Comparison of ENCODE assay signal across 7 mouse cellular contexts in the genomic region with DNA sequence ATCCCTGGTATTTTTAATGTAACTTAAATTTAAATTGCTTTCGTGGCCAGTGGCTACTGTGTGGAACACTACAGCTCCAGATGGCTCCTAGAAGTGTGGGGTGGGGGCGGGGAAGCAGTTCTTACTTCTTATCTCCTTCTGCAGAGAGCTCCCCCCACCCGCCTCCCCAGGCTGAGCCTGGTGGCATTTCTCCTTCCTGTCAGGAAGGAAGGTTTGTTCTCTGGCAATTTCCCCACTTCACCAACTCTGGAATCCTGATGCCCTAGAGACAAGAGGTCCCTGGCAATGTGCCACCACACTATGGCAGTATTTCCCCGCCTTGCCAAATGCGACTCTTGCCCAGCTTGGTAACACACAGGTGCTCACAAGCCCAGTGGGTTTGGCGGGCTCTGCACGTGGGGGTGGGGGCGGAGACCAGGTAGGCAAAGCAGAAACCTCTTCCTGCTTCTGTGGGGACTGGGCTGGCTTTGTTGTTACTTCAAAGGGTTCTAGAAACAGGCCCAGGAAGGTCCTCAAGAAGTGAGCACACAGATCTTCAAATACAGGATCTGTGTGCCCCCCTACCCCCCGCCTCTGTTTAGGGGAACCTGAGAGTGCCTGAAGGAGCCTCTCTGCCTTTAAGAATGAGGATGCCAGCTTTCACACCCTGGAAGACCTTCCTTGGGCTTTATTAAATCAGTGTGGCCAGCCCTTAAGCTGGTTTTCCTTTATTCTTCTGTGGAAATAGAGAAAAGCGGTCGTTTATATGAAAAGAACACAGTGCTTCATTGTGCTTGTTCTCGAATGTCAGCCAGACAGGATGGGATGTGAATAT. TPM values are rescaled to one million over a fixed set of nuclear protein-coding genes. Genes with fewer than 3 reads are reported as not detected.
DNase-seq lines count a peak whose midpoint lies in the region; ATAC-seq and TF ChIP-seq lines count a peak whose summit lies in the region.

No protein-coding gene starts in this region.

- TF ChIP-seq EP300 in ES-Bruce4 (IDR thresholded peaks at IDR 0.05; ENCODE audit: insufficient read depth, low read depth, low read length): no peak

- no peaks in the 10 kb centered on the region for H3K27me3 ChIP-seq in ES-Bruce4 (ENCODE audit: control insufficient read depth, insufficient read depth, low read length, poor library complexity, severe bottlenecking)
- H3K27me3 ChIP-seq in forebrain, embryonic 11.5 days (ENCODE audit: control insufficient read depth, insufficient read depth, low read length): no peaks in the 10 kb centered on the region
- no peaks in the 10 kb centered on the region for H3K27me3 ChIP-seq in intestine, embryonic 14.5 days (replicated peaks; ENCODE audit: control insufficient read depth, insufficient read depth, low read length)
- no peaks in the 10 kb centered on the region for H3K27me3 ChIP-seq in liver, embryonic 15.5 days

- H3K9ac ChIP-seq in ES-Bruce4 (ENCODE audit: low read depth, poor library complexity, severe bottlenecking): peak overlapping the region; percentile 15; the same call in 1 of the 2 replicates
- H3K9ac ChIP-seq in forebrain, embryonic 11.5 days (ENCODE audit: low read length): peak overlapping the region; percentile 2; the same call in 1 of the 2 replicates
- no peak overlapping the region for H3K9ac ChIP-seq in intestine, embryonic 14.5 days (ENCODE audit: low read length)
- peak overlapping the region; percentile 15; the same call in 1 of the 2 replicates for H3K9ac ChIP-seq in liver, embryonic 15.5 days

- no peak overlapping the region for H3K4me3 ChIP-seq in ES-Bruce4 (ENCODE audit: low read depth, low read length)
- no peak overlapping the region for H3K4me3 ChIP-seq in forebrain, embryonic 11.5 days (ENCODE audit: low read depth, low read length)
- no peak overlapping the region for H3K4me3 ChIP-seq in intestine, embryonic 14.5 days (ENCODE audit: low read depth, low read length)
- no peak overlapping the region for H3K4me3 ChIP-seq in liver, embryonic 15.5 days (replicated peaks)

- WGBS in forebrain, embryonic 11.5 days: 55% methylated on average over 12 of the region's 12 CpGs
- WGBS in intestine, embryonic 14.5 days: 59% methylated on average over 12 of the region's 12 CpGs
- 17% methylated on average over 12 of the region's 12 CpGs for WGBS in liver, embryonic 15.5 days (ENCODE audit: insufficient replicate concordance)

- H3K9me3 ChIP-seq in ES-Bruce4 (replicated peaks; ENCODE audit: control insufficient read depth, insufficient read depth, low read length, poor library complexity, severe bottlenecking): no peaks in the 10 kb centered on the region
- H3K9me3 ChIP-seq in forebrain, embryonic 11.5 days (ENCODE audit: control insufficient read depth, low read length): no peaks in the 10 kb centered on the region
- no peaks in the 10 kb centered on the region for H3K9me3 ChIP-seq in intestine, embryonic 14.5 days (ENCODE audit: control insufficient read depth, low read length)
- no peaks in the 10 kb centered on the region for H3K9me3 ChIP-seq in liver, embryonic 15.5 days (replicated peaks)

- no peak for ATAC-seq in forebrain, embryonic 11.5 days (replicated peaks; ENCODE audit: low FRiP score)
- ATAC-seq in intestine, embryonic 14.5 days (replicated peaks; ENCODE audit: low FRiP score, low TSS enrichment, low read depth): no peak
- ATAC-seq in liver, embryonic 15.5 days (ENCODE audit: insufficient read depth): peak; percentile 59

- H3K36me3 ChIP-seq in ES-Bruce4 (ENCODE audit: control insufficient read depth, insufficient read depth, low read length, poor library complexity, severe bottlenecking): no peaks in the 10 kb centered on the region
- no peaks in the 10 kb centered on the region for H3K36me3 ChIP-seq in forebrain, embryonic 11.5 days (ENCODE audit: control insufficient read depth, insufficient read depth, low read length)
- no peaks in the 10 kb centered on the region for H3K36me3 ChIP-seq in intestine, embryonic 14.5 days (ENCODE audit: control insufficient read depth, insufficient read depth, low read length)
- no peaks in the 10 kb centered on the region for H3K36me3 ChIP-seq in liver, embryonic 15.5 days (replicated peaks)

- H3K4me1 ChIP-seq in ES-Bruce4 (ENCODE audit: control insufficient read depth, insufficient read depth, low read length): peaks cover 6% of the 10 kb centered on the region
- peaks cover 7% of the 10 kb centered on the region for H3K4me1 ChIP-seq in forebrain, embryonic 11.5 days (replicated peaks; ENCODE audit: control insufficient read depth, insufficient read depth, low read length)
- H3K4me1 ChIP-seq in intestine, embryonic 14.5 days (replicated peaks; ENCODE audit: control insufficient read depth, insufficient read depth, low read length): peaks cover 22% of the 10 kb centered on the region
- H3K4me1 ChIP-seq in liver, embryonic 15.5 days (replicated peaks): peaks cover 64% of the 10 kb centered on the region

- TF ChIP-seq CTCF in ES-Bruce4 (IDR thresholded peaks at IDR 0.05; ENCODE audit: low read depth, low read length): no peak

- H3K4me2 ChIP-seq in forebrain, embryonic 11.5 days (ENCODE audit: low read depth, low read length, severe bottlenecking): no peak overlapping the region
- H3K4me2 ChIP-seq in intestine, embryonic 14.5 days (ENCODE audit: low read length): no peak overlapping the region
- H3K4me2 ChIP-seq in liver, embryonic 15.5 days: peak overlapping the region; percentile 47

- peak overlapping the region; percentile 58 for H3K27ac ChIP-seq in ES-Bruce4 (ENCODE audit: insufficient read depth, low read length)
- H3K27ac ChIP-seq in forebrain, embryonic 11.5 days (ENCODE audit: low read depth, low read length): peak overlapping the region; percentile 34; the same call in 1 of the 2 replicates
- H3K27ac ChIP-seq in intestine, embryonic 14.5 days (ENCODE audit: low read depth): peak overlapping the region; percentile 64; the same call in 1 of the 2 replicates
- peak overlapping the region; percentile 82 for H3K27ac ChIP-seq in liver, embryonic 15.5 days (replicated peaks)

- no peak for TF ChIP-seq POLR2A in ES-Bruce4 (IDR thresholded peaks at IDR 0.05; ENCODE audit: insufficient read depth, low read length)

- DNase-seq in CD4-positive helper T cell, adult 2 months (ENCODE audit: low read depth, low spot score): peak; percentile 85
- peak; percentile 52 for DNase-seq in forebrain, embryonic 11.5 days (ENCODE audit: low spot score)
- peak; percentile 57 for DNase-seq in intestine, embryonic 14.5 days (ENCODE audit: low spot score)
- DNase-seq in spleen, postnatal 14 days (ENCODE audit: low spot score in 2 of 2): peak; percentile 24 to 52
- no peak for DNase-seq in adipocyte (ENCODE audit: low spot score)

RNA-seq across cellular contexts. Expression of gene Gm10277, which starts 4.4 kb away (rescaled TPM):
- not detected in 2 replicates for polyA plus RNA-seq in ES-Bruce4 (2011; ENCODE audit: insufficient read depth, insufficient read length, low read depth, missing spikeins)
- polyA plus RNA-seq in forebrain, embryonic 11.5 days (2014; fragmentation: Nextera tagmentation; extraction: Ambion mirVana): 1.4 and 1.6 TPM in 2 replicates
- polyA plus RNA-seq in intestine, embryonic 14.5 days (2014; fragmentation: Nextera tagmentation; extraction: Ambion mirVana): 1.0 and 1.3 TPM in 2 replicates
- polyA plus RNA-seq in liver, embryonic 15.5 days (2015; fragmentation: Nextera tagmentation; extraction: Ambion mirVana): 0.39 and 0.85 TPM in 2 replicates

RNA-seq across cellular contexts. Expression of gene Myo18a, which starts 28.9 kb away (rescaled TPM):
- polyA plus RNA-seq in ES-Bruce4 (2011; ENCODE audit: insufficient read depth, insufficient read length, low read depth, missing spikeins): 59.6 and 62.7 TPM in 2 replicates
- 28.4 and 31.4 TPM in 2 replicates for polyA plus RNA-seq in forebrain, embryonic 11.5 days (2014; fragmentation: Nextera tagmentation; extraction: Ambion mirVana)
- 21.1 and 24.9 TPM in 2 replicates for polyA plus RNA-seq in intestine, embryonic 14.5 days (2014; fragmentation: Nextera tagmentation; extraction: Ambion mirVana)
- polyA plus RNA-seq in liver, embryonic 15.5 days (2015; fragmentation: Nextera tagmentation; extraction: Ambion mirVana): 14.4 and 15.7 TPM in 2 replicates
